Mouse (Mus musculus) hindbrain, postnatal 0 days (tissue): ENCODE results near the gene Kcnt1. TPM values are rescaled to one million over a fixed set of nuclear protein-coding genes. Genes with fewer than 3 reads are reported as not detected.

Experiments
- ATAC-seq: fragments of 200-750 bp; cut with Nextera tagmentation; 2 replicates; pipeline ENCODE4 v1.8.0; 2017; ENCODE audit warnings: mild to moderate bottlenecking, moderate TSS enrichment, moderate library complexity
- DNase-seq: peaks from one replicate; pipeline ENCODE4 v3.0.0-alpha.2; 2015; ENCODE audit warnings: low spot score
- H3K27ac ChIP-seq: fragments of 300-500 bp; sonication (generic); 2 replicates; pipeline ENCODE4 v1.5.1; 2014; ENCODE audit warnings: mild to moderate bottlenecking
- H3K27me3 ChIP-seq: fragments of 300-500 bp; sonication (generic); 2 replicates; pipeline ENCODE4 v1.6.1; 2014; ENCODE audit warnings: low read length, mixed read lengths; ENCODE audit not compliant: insufficient read depth
- H3K36me3 ChIP-seq: fragments of 300-500 bp; sonication (generic); 2 replicates; pipeline ENCODE4 v1.6.1; 2014; ENCODE audit warnings: low read length, mixed read lengths; ENCODE audit not compliant: insufficient read depth
- H3K4me1 ChIP-seq: fragments of 300-500 bp; sonication (generic); 2 replicates; pipeline ENCODE4 v1.6.1; 2014; ENCODE audit warnings: antibody characterized with exemption, low read length, mixed read lengths; ENCODE audit not compliant: insufficient read depth
- H3K4me2 ChIP-seq: fragments of 300-500 bp; sonication (generic); 2 replicates; pipeline ENCODE4 v1.6.1; 2014; ENCODE audit warnings: low read depth, mild to moderate bottlenecking, low read length, moderate library complexity, mixed read lengths
- H3K4me3 ChIP-seq: fragments of 300-500 bp; sonication (generic); 2 replicates; pipeline ENCODE4 v1.5.1; 2014; ENCODE audit warnings: low read length
- H3K9ac ChIP-seq: fragments of 300-500 bp; sonication (generic); replicated peaks from 2 replicates; pipeline ENCODE4 v1.6.1; 2014; ENCODE audit warnings: mild to moderate bottlenecking, low read length, moderate library complexity, mixed read lengths
- H3K9me3 ChIP-seq: fragments of 300-500 bp; sonication (generic); 2 replicates; pipeline ENCODE4 v1.6.1; 2016; ENCODE audit warnings: low read length, mixed read lengths
- CTCF ChIP-seq: IDR thresholded peaks from 2 replicates; pipeline ENCODE4 v1.5.1; 2016; ENCODE audit warnings: antibody characterized with exemption, control low read depth, low read depth
- WGBS: fragments of 180-500 bp; shearing (Covaris S2); extraction: QIAGEN DNeasy Blood & Tissue Kit; methylation state at CpG from one replicate; pipeline ENCODE4 v1.1.7; 2014; 5-methylcytosine and 5-hydroxymethylcytosine counted together
- polyA plus RNA-seq: library from polyadenylated mRNA; unstranded; fragments of >200 nt; fragmentation: Nextera tagmentation; extraction: Ambion mirVana; gene quantifications from 2 replicates; pipeline ENCODE4 v1.2.1, GENCODE M21; 2015
- total RNA-seq: library from RNA; depleted of rRNA; stranded (reverse); fragments of >200 nt; gene quantifications from 2 replicates; pipeline ENCODE4 v1.2.3, GENCODE M21; 2014

Kcnt1 gene
- total and polyA plus RNA-seq, 2 experiments from 2014 or later: 21.9 to 52.8 TPM

GRCm38 (mm10) chr2:25836291-25836690, 27.2 kb upstream of the Kcnt1 start:
- H3K4me3 ChIP-seq: no peak overlapping the region
- H3K4me1 ChIP-seq: no peaks in the 10 kb centered on the region
- DNase-seq: peak; percentile 89
- H3K9ac ChIP-seq: no peak overlapping the region
- peak; percentile 80 for ATAC-seq
- TF ChIP-seq CTCF: peak; percentile 98
- H3K4me2 ChIP-seq: no peak overlapping the region
- no peak overlapping the region for H3K27ac ChIP-seq
- WGBS: 39% methylated on average over 5 of the region's 5 CpGs
- H3K36me3 ChIP-seq: no peaks in the 10 kb centered on the region
- no peaks in the 10 kb centered on the region for H3K27me3 ChIP-seq
- H3K9me3 ChIP-seq: no peaks in the 10 kb centered on the region

GRCm38 (mm10) chr2:25842161-25842560, 21.4 kb upstream of the Kcnt1 start:
- no peak for ATAC-seq
- Histone ChIP-seq H3K4me2 (no peak overlapping the region), H3K9ac (no peak overlapping the region), H3K27me3 (no peaks in the 10 kb centered on the region), H3K4me3 (no peak overlapping the region), H3K27ac (no peak overlapping the region), H3K9me3 (no peaks in the 10 kb centered on the region), H3K4me1 (no peaks in the 10 kb centered on the region), H3K36me3 (no peaks in the 10 kb centered on the region)
- 71% methylated on average over 4 of the region's 4 CpGs for WGBS
- no peak for DNase-seq
- TF ChIP-seq CTCF: no peak

GRCm38 (mm10) chr2:25842758-25843157, 20.8 kb upstream of the Kcnt1 start:
- no peaks in the 10 kb centered on the region for H3K27me3 ChIP-seq
- H3K4me2 ChIP-seq: no peak overlapping the region
- no peaks in the 10 kb centered on the region for H3K4me1 ChIP-seq
- H3K9me3 ChIP-seq: no peaks in the 10 kb centered on the region
- H3K9ac ChIP-seq: no peak overlapping the region
- H3K27ac ChIP-seq: peak overlapping the region; percentile 41; the same call in 1 of the 2 replicates
- peak; percentile 48 for DNase-seq
- 40% methylated on average over 1 of the region's 1 CpGs for WGBS
- no peak for ATAC-seq
- no peak for TF ChIP-seq CTCF
- H3K4me3 ChIP-seq: no peak overlapping the region
- no peaks in the 10 kb centered on the region for H3K36me3 ChIP-seq

- H3K27me3 ChIP-seq: no peaks in the 10 kb centered on the region
- no peak overlapping the region for H3K4me3 ChIP-seq
- H3K27ac ChIP-seq: no peak overlapping the region
- 86% methylated on average over 3 of the region's 3 CpGs for WGBS
- H3K36me3 ChIP-seq: no peaks in the 10 kb centered on the region
- H3K9me3 ChIP-seq: no peaks in the 10 kb centered on the region
- TF ChIP-seq CTCF: no peak
- DNase-seq (no peak), ATAC-seq (no peak)
- H3K4me2 ChIP-seq: no peak overlapping the region
- H3K9ac ChIP-seq: no peak overlapping the region
- no peaks in the 10 kb centered on the region for H3K4me1 ChIP-seq
Measured at GRCm38 (mm10) chr2:25844097-25844496, 19.4 kb upstream of the Kcnt1 start.

GRCm38 (mm10) chr2:25846516-25846915, 17.0 kb upstream of the Kcnt1 start:
- H3K4me1 ChIP-seq: no peaks in the 10 kb centered on the region
- no peak overlapping the region for H3K9ac ChIP-seq
- no peak overlapping the region for H3K4me3 ChIP-seq
- H3K36me3 ChIP-seq: no peaks in the 10 kb centered on the region
- 78% methylated on average over 8 of the region's 8 CpGs for WGBS
- TF ChIP-seq CTCF: no peak
- no peak overlapping the region for H3K4me2 ChIP-seq
- H3K27me3 ChIP-seq: no peaks in the 10 kb centered on the region
- H3K9me3 ChIP-seq: no peaks in the 10 kb centered on the region
- H3K27ac ChIP-seq: no peak overlapping the region
- ATAC-seq: no peak
- no peak for DNase-seq

GRCm38 (mm10) chr2:25847226-25847625, 16.3 kb upstream of the Kcnt1 start, which contains the start of gene Sohlh1:
Sohlh1 (minus strand) TSS chr2:25847248.
- no peak for DNase-seq
- no peaks in the 10 kb centered on the region for H3K36me3 ChIP-seq
- H3K27ac ChIP-seq: no peak within 1 kb of the TSS
- H3K4me3 ChIP-seq: no peak within 1 kb of the TSS
- no peak for TF ChIP-seq CTCF
- H3K4me1 ChIP-seq: no peaks in the 10 kb centered on the region
- H3K27me3 ChIP-seq: no peaks in the 10 kb centered on the region
- no peak within 1 kb of the TSS for H3K9ac ChIP-seq
- H3K4me2 ChIP-seq: no peak within 1 kb of the TSS
- no peak for ATAC-seq
- no peaks in the 10 kb centered on the region for H3K9me3 ChIP-seq
- WGBS: 81% methylated on average over 16 of the region's 16 CpGs

DNA sequence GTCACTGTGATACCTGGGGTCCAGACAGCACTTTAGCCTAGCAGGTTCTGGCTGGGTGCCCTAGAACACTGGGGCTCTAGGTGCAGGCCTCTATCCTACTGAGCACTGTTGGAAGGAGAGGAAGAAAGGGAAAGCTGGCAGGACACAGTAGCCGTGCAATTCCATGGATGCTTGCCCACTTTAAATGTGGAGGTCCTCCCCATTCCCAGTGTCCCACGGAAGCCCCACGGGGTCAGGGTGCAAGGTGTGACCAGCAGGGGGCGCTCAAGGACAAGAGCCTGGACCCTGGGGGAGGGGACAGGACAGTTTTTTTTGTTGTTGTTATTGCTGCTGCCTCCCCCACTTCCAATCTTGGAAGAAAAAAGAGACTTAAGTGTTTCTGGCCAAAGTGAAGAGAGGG, 13.2 kb upstream of the Kcnt1 start:
- WGBS: 13% methylated on average over 4 of the region's 4 CpGs

More for the DNA sequence above, 13.2 kb upstream of the Kcnt1 start:
- H3K9ac ChIP-seq: no peak overlapping the region
- ATAC-seq: no peak
- peak; percentile 47 for DNase-seq
- no peaks in the 10 kb centered on the region for H3K4me1 ChIP-seq
- H3K4me2 ChIP-seq: no peak overlapping the region
- H3K9me3 ChIP-seq: no peaks in the 10 kb centered on the region
- H3K36me3 ChIP-seq: no peaks in the 10 kb centered on the region
- no peaks in the 10 kb centered on the region for H3K27me3 ChIP-seq
- peak; percentile 74 for TF ChIP-seq CTCF
- no peak overlapping the region for H3K27ac ChIP-seq
- no peak overlapping the region for H3K4me3 ChIP-seq
